Comparison of ENCODE assay signal across 9 mouse cellular contexts in the genomic region with DNA sequence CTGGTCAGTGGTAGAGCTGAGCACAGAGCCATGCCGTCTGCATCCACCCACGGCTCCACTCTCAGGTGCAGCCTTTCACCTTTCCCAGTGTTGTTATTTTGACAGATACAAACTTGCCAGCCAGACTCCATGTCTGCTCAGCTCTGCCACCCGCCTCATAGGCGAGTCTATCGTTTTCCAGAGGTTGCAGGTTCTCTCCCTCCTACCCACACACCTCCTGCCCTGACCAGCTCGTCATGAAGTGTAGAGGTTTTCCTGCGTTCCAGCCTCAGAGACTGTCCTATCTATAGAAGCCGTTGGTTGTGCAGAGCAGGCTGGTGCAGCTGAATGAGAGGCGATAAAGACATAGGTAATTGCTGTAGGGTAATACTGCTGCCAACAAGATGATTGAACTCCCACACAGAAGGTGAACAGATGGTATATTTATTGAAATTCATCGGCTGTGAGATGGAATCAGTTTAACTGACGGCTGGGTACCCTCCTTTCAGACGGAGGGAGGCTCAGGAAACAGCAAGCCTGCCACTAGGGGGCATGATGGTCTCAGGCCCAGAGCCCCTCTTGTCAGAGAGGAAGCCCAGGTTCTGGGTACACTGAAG. TPM values are rescaled to one million over a fixed set of nuclear protein-coding genes. Genes with fewer than 3 reads are reported as not detected.
DNase-seq lines count a peak whose midpoint lies in the region; ATAC-seq and TF ChIP-seq lines count a peak whose summit lies in the region.
"Had no signal": no experiment of that assay in that cellular context is flagged by ENCODE, and none has a peak within 500 bp of the region (broad histone marks: within the 10 kb centered on the region; RNA-seq: fewer than 3 reads in every experiment).

No protein-coding gene starts in this region.

- H3K4me1 ChIP-seq in kidney, adult 2 months (ENCODE audit: control insufficient read depth, insufficient read depth, low read length) = no peaks in the 10 kb centered on the region
- H3K4me1 ChIP-seq: embryonic facial prominence, embryonic 15.5 days had no signal

- no peak overlapping the region for H3K4me3 ChIP-seq in kidney, adult 2 months (ENCODE audit: insufficient read depth, low read depth, low read length)
- H3K4me3 ChIP-seq: embryonic facial prominence, embryonic 15.5 days had no signal

- H3K36me3 ChIP-seq in kidney, adult 2 months (ENCODE audit: control insufficient read depth, insufficient read depth, low read length) = no peaks in the 10 kb centered on the region
- H3K36me3 ChIP-seq: embryonic facial prominence, embryonic 15.5 days had no signal

- WGBS in kidney, adult 2 months = 51% methylated on average over 12 of the region's 12 CpGs

- no peak overlapping the region for H3K27ac ChIP-seq in kidney, adult 2 months (ENCODE audit: insufficient read depth, low read depth, low read length)
- H3K27ac ChIP-seq: embryonic facial prominence, embryonic 15.5 days had no signal

- TF ChIP-seq CTCF in kidney, adult 2 months (conservative IDR thresholded peaks at IDR 0.05; ENCODE audit: insufficient read depth, insufficient read length, low read depth, low read length) = peak; percentile 48

- peak; percentile 93 for ATAC-seq in frontal cortex, adult (ENCODE audit: low TSS enrichment)

- peak; percentile 5 for DNase-seq in kidney, adult 2 months
- DNase-seq in kidney, adult 11 months = no peak
- peak; percentile 22 for DNase-seq in cerebellum, adult 8-10 months
- DNase-seq in layer of hippocampus, adult 11-12 months (ENCODE audit: low spot score) = peak; percentile 88
- DNase-seq in lung, postnatal 25 days (ENCODE audit: low spot score) = peak; percentile 6
- DNase-seq in right cerebral cortex, postnatal 4 days = peak; percentile 93
- no peak for DNase-seq in adipocyte (ENCODE audit: low spot score)

- TF ChIP-seq POLR2A in kidney, adult 2 months (IDR thresholded peaks at IDR 0.05; ENCODE audit: low read depth, low read length) = no peak

- no peaks in the 10 kb centered on the region for H3K27me3 ChIP-seq in kidney, adult 2 months (replicated peaks; ENCODE audit: control insufficient read depth, insufficient read depth, low read length)
- H3K27me3 ChIP-seq: embryonic facial prominence, embryonic 15.5 days had no signal

RNA-seq across cellular contexts. Expression of gene Syt16, which starts 58.0 kb away (rescaled TPM):
- 0.02 and 0.04 TPM in 2 replicates for polyA plus RNA-seq in kidney, adult 2 months (2012; rRNA removed)

Comparison
In these comparisons a context has a peak if more than half of its experiments do, and no peak if none do; other contexts are left out.
1. DNase-seq: peak in kidney, adult 2 months (single experiment), cerebellum, adult 8-10 months (single experiment), layer of hippocampus, adult 11-12 months (single experiment), lung, postnatal 25 days (single experiment) and right cerebral cortex, postnatal 4 days (single experiment); none in kidney, adult 11 months (single experiment) and adipocyte (single experiment).